Mouse (Mus musculus) limb, embryonic 13.5 days (tissue): ENCODE results near the gene Nlrp2. TPM values are rescaled to one million over a fixed set of nuclear protein-coding genes. Genes with fewer than 3 reads are reported as not detected.

Experiments
- ATAC-seq: fragments of 200-750 bp; cut with Nextera tagmentation; 2 replicates; pipeline ENCODE4 v1.8.0; 2017; ENCODE audit warnings: low read depth, moderate number of reproducible peaks, moderate TSS enrichment; ENCODE audit not compliant: low FRiP score
- H3K27ac ChIP-seq: fragments of 300-500 bp; sonication (generic); 2 replicates; pipeline ENCODE4 v1.5.1; 2015; ENCODE audit warnings: inconsistent platforms, mild to moderate bottlenecking, moderate library complexity
- H3K27me3 ChIP-seq: fragments of 300-500 bp; sonication (generic); 2 replicates; pipeline ENCODE4 v1.6.1; 2015; ENCODE audit warnings: mild to moderate bottlenecking, inconsistent platforms
- H3K36me3 ChIP-seq: fragments of 300-500 bp; sonication (generic); 2 replicates; pipeline ENCODE4 v1.6.1; 2015; ENCODE audit warnings: inconsistent platforms, mild to moderate bottlenecking, moderate library complexity
- H3K4me1 ChIP-seq: fragments of 300-500 bp; sonication (generic); 2 replicates; pipeline ENCODE4 v1.6.1; 2015; ENCODE audit warnings: inconsistent platforms
- H3K4me2 ChIP-seq: fragments of 300-500 bp; sonication (generic); replicated peaks from 2 replicates; pipeline ENCODE4 v1.6.1; 2015; ENCODE audit warnings: inconsistent platforms, mild to moderate bottlenecking, moderate library complexity
- H3K4me3 ChIP-seq: fragments of 300-500 bp; sonication (generic); 2 replicates; pipeline ENCODE4 v1.5.1; 2015; ENCODE audit warnings: moderate library complexity, mild to moderate bottlenecking, inconsistent platforms
- H3K9ac ChIP-seq: fragments of 300-500 bp; sonication (generic); 2 replicates; pipeline ENCODE4 v1.6.1; 2015; ENCODE audit warnings: mild to moderate bottlenecking, inconsistent platforms
- H3K9me3 ChIP-seq: fragments of 300-500 bp; sonication (generic); 2 replicates; pipeline ENCODE4 v1.6.1; 2016; ENCODE audit warnings: inconsistent platforms
- WGBS: fragments of 180-500 bp; shearing (Covaris S2); methylation state at CpG from one replicate; pipeline ENCODE4 v1.1.7; 2015; 5-methylcytosine and 5-hydroxymethylcytosine counted together
- polyA plus RNA-seq: library from polyadenylated mRNA; unstranded; fragments of >200 nt; fragmentation: Nextera tagmentation; extraction: Ambion mirVana; gene quantifications from 2 replicates; pipeline ENCODE4 v1.2.1, GENCODE M21; 2015

The Nlrp2 gene
- not detected in 2 replicates for polyA plus RNA-seq

DNA sequence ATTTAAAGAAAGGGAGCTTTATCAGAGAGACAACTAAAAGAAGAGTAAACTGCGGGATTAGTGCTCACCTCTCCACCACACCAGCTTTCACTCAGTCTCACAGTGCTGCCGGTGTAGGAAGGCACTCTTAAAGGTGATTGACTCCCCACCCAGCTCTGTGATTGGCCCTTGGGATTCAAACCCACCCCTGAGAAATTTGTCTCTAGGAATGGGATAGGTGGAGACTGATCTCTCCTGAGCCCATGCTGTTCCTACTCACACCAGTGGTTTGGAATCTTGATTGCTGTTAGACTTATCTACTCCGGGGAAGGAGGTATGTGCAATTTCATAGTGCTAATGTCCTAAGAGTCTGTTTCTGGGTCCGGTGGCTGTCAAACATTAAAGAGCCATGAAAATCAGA is at the start of gene Nlrp2:
Gene Nlrp2 (minus strand): TSS at position 101 of the 400 bp plus-strand sequence.
- ATAC-seq, result no peak
- Histone ChIP-seq H3K27ac (no peak within 1 kb of the TSS), H3K4me3 (no peak within 1 kb of the TSS), H3K4me1 (no peaks in the 10 kb centered on the region), H3K9me3 (peaks cover 47% of the 10 kb centered on the region), H3K4me2 (no peak within 1 kb of the TSS), H3K27me3 (no peaks in the 10 kb centered on the region), H3K9ac (no peak within 1 kb of the TSS), H3K36me3 (no peaks in the 10 kb centered on the region)
- 76% methylated on average over 4 of the region's 4 CpGs for WGBS

DNA sequence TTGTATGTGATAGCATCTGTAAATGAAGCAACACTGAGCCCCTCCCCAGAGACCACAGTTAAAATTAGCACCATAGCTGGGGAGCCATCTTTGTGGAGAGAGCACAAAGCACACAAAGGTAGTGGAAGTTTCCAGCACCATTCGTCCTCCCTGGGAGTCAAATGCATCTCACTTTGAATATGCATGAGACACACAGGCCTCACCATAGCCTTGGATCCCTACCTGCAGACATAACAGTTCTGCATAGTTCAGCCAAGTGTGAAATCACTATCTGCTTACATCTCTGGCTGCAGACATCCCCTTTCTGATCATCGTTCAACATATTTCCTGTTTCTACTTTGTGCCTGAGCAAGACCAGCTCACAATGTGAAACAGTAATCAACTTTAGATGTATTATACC is 15.9 kb upstream of the Nlrp2 start:
- Histone ChIP-seq H3K4me3 (no peak overlapping the region), H3K27ac (no peak overlapping the region), H3K36me3 (no peaks in the 10 kb centered on the region), H3K9me3 (peaks cover 40% of the 10 kb centered on the region), H3K4me2 (no peak overlapping the region), H3K27me3 (no peaks in the 10 kb centered on the region), H3K9ac (no peak overlapping the region), H3K4me1 (no peaks in the 10 kb centered on the region)
- no peak for ATAC-seq
- 84% methylated on average over 2 of the region's 2 CpGs for WGBS

- 90% methylated on average over 5 of the region's 5 CpGs for WGBS
- no peak overlapping the region for H3K4me2 ChIP-seq
- no peak overlapping the region for H3K9ac ChIP-seq
- no peaks in the 10 kb centered on the region for H3K27me3 ChIP-seq
- H3K9me3 ChIP-seq, result peaks cover 56% of the 10 kb centered on the region
- ATAC-seq, result no peak
- no peaks in the 10 kb centered on the region for H3K4me1 ChIP-seq
- no peaks in the 10 kb centered on the region for H3K36me3 ChIP-seq
- H3K27ac ChIP-seq, result no peak overlapping the region
- no peak overlapping the region for H3K4me3 ChIP-seq
Observed at GRCm38 (mm10) chr7:5363599-5363998, 12.8 kb upstream of the Nlrp2 start.

- Histone ChIP-seq H3K36me3 (no peaks in the 10 kb centered on the region), H3K4me2 (no peak within 1 kb of the TSS), H3K9me3 (peaks cover 45% of the 10 kb centered on the region), H3K27me3 (no peaks in the 10 kb centered on the region), H3K27ac (no peak within 1 kb of the TSS), H3K4me3 (no peak within 1 kb of the TSS), H3K9ac (no peak within 1 kb of the TSS), H3K4me1 (no peaks in the 10 kb centered on the region)
- 74% methylated on average over 1 of the region's 1 CpGs for WGBS
- ATAC-seq, result no peak
Observed at GRCm38 (mm10) chr7:5350237-5350636, 598 bp downstream of the Nlrp2 start, which contains the start of gene Gm5065. Gm5065 (plus strand) TSS chr7:5350537.

DNA sequence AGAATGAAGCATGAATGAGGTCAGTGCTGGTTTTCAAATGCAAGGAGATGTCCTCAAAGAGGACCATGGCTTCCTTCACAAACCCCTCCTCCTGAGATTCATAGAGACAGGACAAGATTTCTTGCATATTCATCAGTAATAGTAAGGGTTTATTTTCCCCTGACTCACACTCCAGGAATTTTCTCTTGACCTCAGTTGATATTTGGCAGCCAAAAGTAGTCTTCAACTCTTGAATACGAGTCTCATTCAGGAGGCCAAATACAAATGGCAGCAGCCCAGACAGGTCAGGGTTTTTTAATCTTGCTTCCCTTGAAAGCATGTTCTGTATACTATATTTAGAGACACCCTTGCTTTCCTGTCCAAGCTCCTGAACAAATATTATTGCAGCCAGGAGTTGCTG is 23.3 kb downstream of the Nlrp2 start:
- no peak overlapping the region for H3K4me3 ChIP-seq
- H3K4me1 ChIP-seq, result no peaks in the 10 kb centered on the region
- no peak overlapping the region for H3K4me2 ChIP-seq
- ATAC-seq, result no peak
- H3K27ac ChIP-seq, result no peak overlapping the region
- H3K9ac ChIP-seq, result no peak overlapping the region
- H3K36me3 ChIP-seq, result no peaks in the 10 kb centered on the region
- H3K9me3 ChIP-seq, result peaks cover 15% of the 10 kb centered on the region; the same call in 1 of the 2 replicates
- H3K27me3 ChIP-seq, result no peaks in the 10 kb centered on the region
- 88% methylated on average over 1 of the region's 1 CpGs for WGBS

DNA sequence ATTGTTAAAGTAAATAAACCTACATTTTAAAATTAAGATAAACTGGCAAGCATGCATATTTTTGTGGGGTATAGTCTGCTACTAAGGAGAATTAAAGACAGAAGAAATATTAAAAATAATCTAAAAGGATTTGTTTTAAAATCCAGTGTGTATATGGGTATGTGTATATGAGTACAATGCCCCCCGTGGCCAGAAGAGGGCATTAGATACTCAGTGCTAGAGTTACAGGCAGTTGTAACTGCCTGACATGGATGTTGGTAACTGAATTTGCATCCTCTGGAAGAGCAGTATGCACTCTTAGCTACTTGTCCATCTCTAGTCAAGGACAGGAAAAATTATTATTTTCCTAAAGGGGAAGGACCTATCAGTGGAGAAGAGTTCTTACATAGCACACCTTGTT is 62.6 kb downstream of the Nlrp2 start:
- Histone ChIP-seq H3K4me2 (no peak overlapping the region), H3K4me3 (no peak overlapping the region), H3K9me3 (peaks cover 22% of the 10 kb centered on the region; the same call in 1 of the 2 replicates), H3K4me1 (no peaks in the 10 kb centered on the region), H3K9ac (no peak overlapping the region), H3K27ac (no peak overlapping the region), H3K36me3 (no peaks in the 10 kb centered on the region), H3K27me3 (no peaks in the 10 kb centered on the region)
- 63% methylated on average over 1 of the region's 1 CpGs for WGBS
- ATAC-seq, result no peak

DNA sequence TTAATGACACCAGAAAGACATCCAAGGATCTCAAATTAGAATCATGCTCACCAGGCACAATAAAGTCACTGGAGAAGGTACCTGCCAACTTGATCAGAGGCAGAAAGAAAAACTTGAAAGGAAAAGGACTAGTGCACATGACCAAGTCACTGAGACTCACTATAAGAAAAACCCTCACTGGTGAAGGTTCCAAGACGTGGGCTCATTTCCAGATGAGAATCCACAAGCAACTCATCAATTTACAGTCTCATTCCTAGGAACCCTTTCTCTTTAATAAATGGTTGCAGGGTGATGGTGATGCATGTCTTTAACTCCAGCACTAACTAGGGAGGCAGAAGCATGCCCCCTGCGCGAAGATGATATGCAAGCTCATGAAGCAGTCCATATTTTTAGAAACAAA is 87.8 kb downstream of the Nlrp2 start:
- Histone ChIP-seq H3K4me1 (no peaks in the 10 kb centered on the region), H3K4me2 (no peak overlapping the region), H3K36me3 (no peaks in the 10 kb centered on the region), H3K9ac (no peak overlapping the region), H3K27me3 (no peaks in the 10 kb centered on the region), H3K9me3 (peaks cover 30% of the 10 kb centered on the region), H3K27ac (no peak overlapping the region), H3K4me3 (no peak overlapping the region)
- no peak for ATAC-seq
- WGBS, result 88% methylated on average over 3 of the region's 3 CpGs

Other genes with a start within 250 kb of the Nlrp2 start
- gene Rfpl4, start 234.1 kb downstream of the Nlrp2 start, polyA plus RNA-seq, result not detected in 2 replicates
- gene Rasl2-9, start 225.1 kb downstream of the Nlrp2 start, polyA plus RNA-seq, result 0.26 and 0.31 TPM in 2 replicates
- gene Vmn1r55, start 201.4 kb downstream of the Nlrp2 start, polyA plus RNA-seq, result not detected in 2 replicates
- not detected in 2 replicates for gene Vmn1r56, start 154.3 kb downstream of the Nlrp2 start, polyA plus RNA-seq
- not detected in 2 replicates for gene Vmn1r57, start 132.5 kb downstream of the Nlrp2 start, polyA plus RNA-seq
- gene Gm5065, start 498 bp downstream of the Nlrp2 start, polyA plus RNA-seq, result not detected in 2 replicates
- gene Vmn1r58, start 62.4 kb upstream of the Nlrp2 start, polyA plus RNA-seq, result 0.01 TPM in 1 of 2 replicates, not detected in the other
- not detected in 2 replicates for gene Vmn1r59, start 105.7 kb upstream of the Nlrp2 start, polyA plus RNA-seq
- gene Vmn2r28, start 142.9 kb upstream of the Nlrp2 start, polyA plus RNA-seq, result not detected in 2 replicates
- gene Vmn1r60, start 196.3 kb upstream of the Nlrp2 start, polyA plus RNA-seq, result not detected in 2 replicates